Mouse (Mus musculus) thymus, postnatal 4 days (tissue): Measurements from ENCODE around the gene Rpap3.
"Not testable (repeated sequence)": the region's sequence is repeated elsewhere in the genome, so short reads cannot be mapped to it uniquely, and the experiment has no call there.

Experiments
- DNase-seq: peaks from one replicate; pipeline ENCODE4 v3.0.0; 2021

Gene Rpap3

DNA sequence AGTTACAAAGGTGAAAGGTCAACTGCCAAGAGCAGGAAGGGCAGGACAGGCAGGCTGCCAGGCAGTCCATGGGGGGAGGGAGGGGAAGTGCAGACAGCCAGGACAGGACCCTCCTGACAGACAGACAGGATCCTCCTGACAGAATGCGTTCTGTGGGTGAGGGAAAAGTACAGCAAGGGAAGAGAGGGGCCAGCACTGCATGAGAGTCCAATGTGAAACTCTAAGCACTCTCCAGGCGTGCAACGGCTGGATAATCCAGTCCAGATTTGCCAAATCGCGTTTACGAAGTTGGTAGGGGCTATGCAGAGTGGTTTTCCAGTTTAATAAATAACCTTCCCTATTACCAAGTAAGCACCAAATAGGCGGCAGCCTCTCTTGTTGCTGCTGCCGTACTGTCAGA lies 23.6 kb downstream of the Rpap3 start:
- no peak for DNase-seq

DNA sequence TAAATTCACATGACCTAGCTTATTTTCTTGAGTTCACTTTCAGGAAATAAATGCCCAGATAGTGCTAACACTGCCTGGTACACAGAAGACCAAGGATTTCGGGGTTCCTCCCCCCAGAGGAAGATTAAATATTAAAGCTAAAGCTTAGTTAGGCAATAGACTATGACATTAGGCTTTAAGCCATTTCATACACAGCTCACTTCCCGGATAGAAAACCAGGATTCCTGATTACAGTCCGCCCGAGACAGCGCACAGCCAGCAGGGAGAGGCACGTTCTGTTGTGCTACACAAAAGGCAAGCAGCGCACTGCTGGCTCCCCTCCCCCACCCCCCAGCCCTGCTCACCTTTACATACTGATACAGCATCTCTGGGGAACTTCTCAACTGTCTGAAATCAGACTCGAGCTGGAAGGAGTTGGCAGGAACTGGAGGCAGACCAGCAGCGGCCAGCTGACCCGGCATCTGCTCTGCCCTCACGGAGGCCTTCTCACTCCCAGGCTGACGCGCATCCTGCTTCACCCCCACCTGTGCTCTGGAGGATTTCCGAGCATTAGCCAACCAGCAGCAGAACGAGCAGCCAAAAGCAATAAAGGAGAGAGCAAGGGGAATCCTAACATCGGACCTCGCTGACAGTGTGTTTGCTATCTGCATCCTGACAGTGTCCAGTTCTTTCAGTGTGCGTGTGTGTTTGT lies 25.5 kb downstream of the Rpap3 start:
- DNase-seq = no peak

DNA sequence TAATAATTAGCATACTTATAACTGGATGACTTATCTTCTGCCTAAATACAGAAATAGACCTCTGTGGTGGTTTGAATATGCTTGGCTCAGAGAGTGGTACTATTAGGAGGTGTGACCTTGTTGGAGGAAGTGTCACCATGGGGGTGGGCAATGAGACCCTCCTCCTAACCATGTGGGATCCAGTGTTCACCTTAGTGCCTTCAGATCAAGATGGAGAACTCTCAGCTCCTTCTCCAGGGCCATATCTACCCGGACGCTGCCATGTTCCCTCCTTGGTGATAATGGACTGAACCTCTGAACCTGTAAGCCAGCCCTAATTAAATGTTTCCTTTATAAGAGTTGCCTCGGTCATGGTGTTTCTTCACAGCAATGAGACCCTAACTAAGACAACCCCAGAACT lies 28.3 kb downstream of the Rpap3 start:
- no peak for DNase-seq

- no peak for DNase-seq
Measured at GRCm38 (mm10) chr15:97675927-97676326, 29.7 kb downstream of the Rpap3 start.

- DNase-seq = no peak
Measured at GRCm38 (mm10) chr15:97674423-97674822, 31.2 kb downstream of the Rpap3 start.

- no peak for DNase-seq
Measured at GRCm38 (mm10) chr15:97673256-97674000, 32.2 kb downstream of the Rpap3 start.

DNA sequence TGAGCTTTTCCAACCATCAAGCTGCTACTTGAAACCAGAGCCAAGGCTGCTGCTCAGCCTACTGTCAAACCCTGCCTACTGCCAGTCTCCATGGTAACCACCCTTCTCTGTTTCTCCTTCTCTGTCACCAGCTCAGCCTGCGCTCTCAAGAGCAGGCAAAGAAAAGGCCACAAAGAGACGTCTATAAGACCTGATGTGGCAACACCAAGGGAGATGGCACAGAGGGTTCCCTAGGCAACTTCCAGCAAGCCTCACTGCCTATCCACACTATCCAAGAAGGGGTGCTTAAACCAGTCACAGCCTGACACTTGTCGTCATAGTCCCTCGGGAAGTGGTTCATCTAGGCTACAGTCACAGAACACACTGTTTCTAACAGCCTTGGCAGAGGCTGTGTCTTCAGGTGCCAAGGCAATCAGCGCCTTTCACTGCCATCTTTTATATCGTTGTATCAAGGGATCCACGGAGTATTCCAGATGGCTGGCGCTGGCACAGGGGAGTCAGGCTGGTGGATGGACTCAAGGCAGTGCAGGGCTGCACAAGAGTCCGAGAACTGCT lies 33.3 kb downstream of the Rpap3 start:
- DNase-seq = no peak

GRCm38 (mm10) chr15:97670554-97670953 lies 35.1 kb downstream of the Rpap3 start:
- DNase-seq = no peak

- DNase-seq = not testable (repeated sequence)
Measured at GRCm38 (mm10) chr15:97668158-97668877, 37.3 kb downstream of the Rpap3 start.

DNA sequence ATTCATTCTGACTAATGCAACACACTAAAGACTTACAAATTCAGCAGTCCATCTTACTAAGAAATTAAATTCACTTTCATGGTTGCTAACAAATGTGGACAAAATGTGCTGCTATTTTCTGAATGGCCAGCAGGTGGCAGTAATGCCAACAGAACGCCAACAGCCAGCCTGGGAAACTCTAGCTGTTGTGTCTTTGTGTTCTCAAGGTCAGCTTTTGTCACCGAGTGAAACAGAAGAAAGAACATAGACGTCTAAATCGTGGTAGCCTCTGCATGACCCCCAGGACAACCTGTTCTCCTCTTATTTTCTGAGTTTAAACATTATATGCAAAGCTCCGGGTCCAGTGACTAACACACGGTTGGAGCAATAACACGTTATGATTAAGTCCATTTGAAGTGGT lies 38.2 kb downstream of the Rpap3 start:
- DNase-seq = peak; percentile 80

- no peak for DNase-seq
Measured at GRCm38 (mm10) chr15:97666457-97666770, 39.2 kb downstream of the Rpap3 start.

GRCm38 (mm10) chr15:97665770-97666456 lies 39.7 kb downstream of the Rpap3 start:
- DNase-seq = no peak

- peak; percentile 61 for DNase-seq
Measured at GRCm38 (mm10) chr15:97664981-97665668, 40.5 kb downstream of the Rpap3 start.

- peak; percentile 90 for DNase-seq
Measured at GRCm38 (mm10) chr15:97663750-97664406, 41.7 kb downstream of the Rpap3 start.

- no peak for DNase-seq
Measured at GRCm38 (mm10) chr15:97658755-97659116, 46.9 kb downstream of the Rpap3 start.

DNA sequence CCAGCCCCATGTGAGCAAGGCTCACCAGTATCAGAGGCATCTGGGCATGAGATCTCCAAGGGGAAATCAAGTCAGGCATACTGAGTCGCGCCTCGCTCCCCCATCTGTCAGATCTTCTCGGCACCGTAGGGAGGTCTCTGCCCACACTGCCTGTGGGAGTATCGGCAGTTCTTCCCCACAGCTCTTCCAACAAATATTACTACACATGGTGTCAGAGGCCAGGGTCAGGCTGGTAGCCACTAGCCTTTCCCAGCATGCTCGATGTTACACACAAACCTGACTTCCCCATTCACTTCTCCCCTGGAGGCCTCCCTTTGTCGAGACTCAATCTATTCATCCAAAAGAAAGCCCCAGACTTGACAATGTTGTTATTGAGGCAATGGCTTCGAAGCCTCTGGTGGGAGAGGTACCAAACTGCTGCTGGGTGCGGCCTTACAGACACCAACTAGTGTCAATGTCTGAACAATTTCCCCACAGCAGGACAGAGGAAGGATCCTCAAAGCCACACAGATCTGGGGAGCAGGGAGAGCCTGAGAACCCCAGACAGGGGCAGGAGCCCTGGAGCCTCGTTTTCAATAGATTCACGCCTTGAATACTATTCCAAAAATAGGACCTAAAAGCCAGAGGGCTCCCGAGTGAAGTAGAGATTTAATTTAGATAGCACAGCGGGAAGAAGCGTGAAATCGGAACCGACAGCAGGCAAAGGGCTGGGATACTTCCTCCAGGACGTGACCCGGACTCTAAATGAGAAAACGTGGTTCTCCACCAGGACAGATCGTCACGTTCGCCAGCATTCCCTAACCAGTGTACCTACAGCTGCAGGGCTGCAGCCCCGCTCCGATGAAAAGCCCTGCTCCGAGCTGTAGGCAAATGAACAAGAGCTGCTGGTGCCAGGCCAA lies 47.5 kb downstream of the Rpap3 start:
- no peak for DNase-seq

- no peak for DNase-seq
Measured at GRCm38 (mm10) chr15:97657420-97657819, 48.2 kb downstream of the Rpap3 start.

DNA sequence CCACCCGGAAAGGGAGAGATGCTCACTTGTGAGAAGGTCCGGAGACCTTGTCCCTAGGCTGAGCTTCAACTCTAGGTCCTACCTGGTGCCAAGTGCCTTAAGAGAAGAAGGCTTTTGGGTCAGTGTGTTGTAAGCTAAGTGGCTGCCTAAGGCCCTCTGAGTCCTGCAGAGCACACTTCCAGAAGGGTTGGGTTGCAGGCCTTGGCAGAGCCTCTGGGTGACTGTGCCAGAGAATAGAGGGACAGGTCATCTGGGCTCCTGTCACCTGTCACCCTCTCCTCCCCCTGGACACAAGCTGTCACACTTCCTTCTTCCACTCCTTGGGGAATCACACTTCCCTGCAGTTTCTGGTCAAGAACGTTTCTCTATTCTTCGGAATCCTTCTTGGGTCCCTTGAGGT lies 55.9 kb downstream of the Rpap3 start:
- no peak for DNase-seq

DNA sequence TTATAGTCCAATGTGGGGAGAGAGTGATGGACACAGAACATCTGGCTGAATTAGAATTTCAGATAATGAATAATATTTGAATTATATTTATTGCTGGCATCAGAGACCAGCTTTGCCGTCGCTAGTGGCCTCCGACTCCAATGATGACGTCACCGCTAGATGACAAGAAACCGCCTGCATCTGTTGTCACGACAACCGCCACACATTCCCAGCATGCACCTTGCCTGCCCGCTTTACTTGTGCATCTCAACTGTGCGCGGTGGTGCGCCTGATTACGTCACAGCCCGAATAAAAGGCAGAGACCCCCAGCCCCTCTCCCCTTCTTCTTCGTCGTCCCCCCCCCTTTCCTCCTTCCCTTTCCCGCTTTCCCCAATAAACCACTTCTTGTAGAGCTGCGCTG lies 57.4 kb downstream of the Rpap3 start:
- no peak for DNase-seq

- no peak for DNase-seq
Measured at GRCm38 (mm10) chr15:97646426-97646825, 59.2 kb downstream of the Rpap3 start.

DNA sequence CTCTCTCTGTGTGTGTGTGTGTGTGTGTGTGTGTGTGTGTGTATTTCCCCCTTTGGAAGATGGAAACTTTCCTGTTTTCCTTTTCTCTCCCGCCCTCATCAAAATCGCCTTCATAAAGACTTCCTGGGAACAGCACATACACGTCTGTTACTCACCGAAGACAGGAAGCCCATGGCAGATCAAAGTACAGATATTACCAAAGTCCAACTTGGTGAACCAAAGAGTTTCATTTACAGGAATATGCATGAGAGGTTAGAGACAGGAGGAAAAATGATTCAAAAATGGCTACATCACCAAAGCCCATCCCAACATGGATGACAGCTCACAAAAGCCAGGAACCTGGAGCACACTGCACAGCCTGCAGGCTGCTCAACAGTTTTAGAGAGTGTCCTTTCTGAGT lies 61.6 kb downstream of the Rpap3 start:
- no peak for DNase-seq
